8 mouse cellular contexts compared by ENCODE assay signal in the genomic region with DNA sequence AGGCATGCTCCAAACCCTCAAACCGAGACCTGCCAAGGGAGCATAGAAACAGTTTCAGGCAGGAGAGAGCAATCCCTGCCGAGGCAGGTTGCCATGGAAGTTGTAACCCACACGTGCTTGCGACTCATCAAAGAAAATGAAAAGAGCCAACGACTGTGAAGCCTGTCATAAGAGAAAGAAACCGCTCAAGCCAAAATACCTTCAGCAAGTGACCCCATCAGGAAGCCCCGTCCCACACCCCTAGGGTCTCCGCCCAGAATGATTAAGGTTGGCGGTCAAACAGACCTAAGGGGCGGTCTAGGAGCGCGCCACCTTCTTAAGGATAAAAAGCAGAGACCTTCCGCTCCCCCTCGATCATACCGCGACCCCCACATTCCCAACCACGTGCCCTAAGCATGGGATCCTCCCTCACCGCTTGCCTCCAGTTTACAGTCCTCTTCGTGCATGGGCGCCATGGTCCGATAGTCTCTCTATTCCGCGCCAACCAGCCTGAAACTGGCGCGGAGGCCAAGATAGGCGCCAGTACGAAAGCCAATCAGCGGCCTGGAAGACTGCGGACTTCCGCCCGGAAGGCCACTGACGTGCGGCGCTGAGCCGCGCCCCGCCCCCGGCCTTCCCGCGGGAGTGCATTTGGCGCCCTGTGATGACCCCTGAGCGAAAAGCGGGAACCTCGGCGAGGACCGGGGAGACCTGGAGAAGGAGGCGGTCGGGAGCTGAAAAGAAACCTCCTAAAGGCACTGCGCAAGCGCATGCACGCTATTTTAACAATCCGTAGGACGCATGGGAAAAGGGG. TPM values are rescaled to one million over a fixed set of nuclear protein-coding genes. Genes with fewer than 3 reads are reported as not detected.
DNase-seq lines count a peak whose midpoint lies in the region; ATAC-seq and TF ChIP-seq lines count a peak whose summit lies in the region.

A gene (minus strand): TSS at position 499 of the 793 bp plus-strand sequence.

- in situ Hi-C loops in Patski (cut with MboI; ENCODE audit: low pct_unique_long_range_greater_than_20kb): no loop called here

- H3K36me3 ChIP-seq in hindbrain, embryonic 15.5 days: no peaks in the 10 kb centered on the region

- H3K4me3 ChIP-seq in hindbrain, embryonic 15.5 days: peak within 1 kb of the TSS; percentile 53

- H3K9ac ChIP-seq in hindbrain, embryonic 15.5 days: peak within 1 kb of the TSS; percentile 43

- peaks cover 28% of the 10 kb centered on the region for H3K27me3 ChIP-seq in Patski
- no peaks in the 10 kb centered on the region for H3K27me3 ChIP-seq in hindbrain, embryonic 15.5 days

- H3K27ac ChIP-seq in hindbrain, embryonic 15.5 days (replicated peaks): peak within 1 kb of the TSS; percentile 69

- H3K9me3 ChIP-seq in hindbrain, embryonic 15.5 days: no peaks in the 10 kb centered on the region

- TF ChIP-seq CTCF in Patski (IDR thresholded peaks at IDR 0.05): no peak

- WGBS in hindbrain, embryonic 15.5 days: 22% methylated on average over 52 of the region's 53 CpGs

- POLR2A ChIA-PET in Patski (lab: Charles Lee): no interaction called here

- CTCF ChIA-PET in Patski (lab: Charles Lee): no interaction called here

- ATAC-seq in Patski: peak; percentile 92
- ATAC-seq in hindbrain, embryonic 15.5 days (ENCODE audit: low FRiP score, low read depth): peak; percentile 99

- peak within 1 kb of the TSS; percentile 61 for H3K4me2 ChIP-seq in hindbrain, embryonic 15.5 days

- no peaks in the 10 kb centered on the region; the same call in 1 of the 2 replicates for H3K4me1 ChIP-seq in hindbrain, embryonic 15.5 days (replicated peaks)

- no peak for DNase-seq in Patski (ENCODE audit: low read depth, low spot score)
- peak; percentile 86 to 90 for DNase-seq in cerebellum, postnatal 14 days
- DNase-seq in frontal cortex, postnatal 25 days (ENCODE audit: low spot score in 2 of 2): peak; percentile 48 to 63
- DNase-seq in left cerebral cortex, adult 11 months (ENCODE audit: low spot score): peak; percentile 67
- DNase-seq in lung, postnatal 4 days: peak; percentile 87 to 94
- DNase-seq in retina, postnatal 7 days (ENCODE audit: low read depth, low spot score): peak; percentile 69
- DNase-seq in urinary bladder, adult 2 months (ENCODE audit: low spot score): peak; percentile 55

RNA-seq across cellular contexts. Expression of the gene that starts here (rescaled TPM):
- 12.5 TPM for polyA plus RNA-seq in Patski (2021)
- polyA plus RNA-seq in hindbrain, embryonic 15.5 days (2015; fragmentation: Nextera tagmentation; extraction: Ambion mirVana): 4.9 and 6.0 TPM in 2 replicates
- polyA plus RNA-seq in urinary bladder, adult 2 months (2012; rRNA removed): 2.0 and 3.3 TPM in 2 replicates
